Mouse (Mus musculus): ENCODE data around the gene Ubxn1.
"Not testable (repeated sequence)": the region's sequence is repeated elsewhere in the genome, so short reads cannot be mapped to it uniquely, and the experiment has no call there.

The Ubxn1 gene

DNA sequence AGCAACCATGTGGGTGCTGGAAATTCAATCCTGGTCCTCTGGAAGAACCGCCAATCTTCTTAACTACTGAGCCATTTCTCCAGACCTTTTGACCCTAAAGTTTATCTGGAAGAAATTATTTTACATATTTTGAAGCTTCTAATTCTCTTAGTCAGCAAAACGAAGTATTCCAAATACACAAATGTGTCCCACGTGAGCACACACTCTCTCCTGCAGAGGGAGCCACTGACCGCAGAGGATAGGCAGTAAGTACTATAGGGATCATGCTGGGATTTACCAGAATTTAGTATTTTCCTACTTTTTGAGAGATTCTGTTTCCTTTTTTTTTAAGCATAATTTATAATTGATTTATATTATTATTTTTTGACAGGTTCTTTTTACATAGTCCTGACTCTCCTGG is 13.6 kb upstream of the Ubxn1 start:
- no peak for DNase-seq (ENCODE audit: low spot score in 2 of 2)

DNA sequence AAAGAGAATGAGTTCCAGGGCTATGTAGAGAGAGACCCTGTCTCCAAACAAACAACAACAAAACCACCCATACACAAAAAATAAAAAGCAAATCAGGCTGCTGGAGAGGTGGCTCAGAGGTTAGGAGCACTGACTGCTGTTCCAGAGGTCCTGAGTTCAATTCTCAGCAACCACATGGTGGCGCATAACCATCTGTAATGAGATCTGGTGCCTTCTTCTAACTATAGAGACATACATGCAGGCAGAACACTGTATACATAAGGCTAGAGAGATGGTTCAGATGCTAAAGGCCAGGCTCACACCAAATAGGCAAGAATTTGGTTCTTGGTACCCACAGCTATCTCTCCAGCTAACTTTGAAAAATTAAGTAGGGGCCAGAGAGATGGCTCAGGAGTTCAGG is 12.3 kb upstream of the Ubxn1 start:
- DNase-seq (ENCODE audit: low spot score in 2 of 2) = no peak

DNA sequence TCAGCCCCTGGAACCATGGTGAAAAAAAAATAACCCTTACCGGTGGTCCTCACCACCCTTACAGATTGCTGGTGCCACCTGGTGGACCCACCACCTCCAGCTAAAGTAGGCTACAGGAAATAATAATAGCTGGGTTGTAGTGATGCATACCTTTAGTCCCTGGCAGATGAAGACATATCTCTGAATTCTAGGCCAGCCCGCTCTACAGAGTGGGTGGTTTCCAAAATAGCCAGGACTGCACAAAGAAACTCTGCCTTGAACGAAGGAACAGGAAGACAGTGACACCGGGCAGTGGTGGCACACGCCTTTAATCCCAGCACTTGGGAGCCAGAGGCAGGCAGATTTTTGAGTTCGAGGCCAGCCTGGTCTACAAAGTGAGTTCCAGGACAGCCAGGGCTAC is 7.0 kb upstream of the Ubxn1 start:
- DNase-seq (ENCODE audit: low spot score in 2 of 2) = no peak

DNA sequence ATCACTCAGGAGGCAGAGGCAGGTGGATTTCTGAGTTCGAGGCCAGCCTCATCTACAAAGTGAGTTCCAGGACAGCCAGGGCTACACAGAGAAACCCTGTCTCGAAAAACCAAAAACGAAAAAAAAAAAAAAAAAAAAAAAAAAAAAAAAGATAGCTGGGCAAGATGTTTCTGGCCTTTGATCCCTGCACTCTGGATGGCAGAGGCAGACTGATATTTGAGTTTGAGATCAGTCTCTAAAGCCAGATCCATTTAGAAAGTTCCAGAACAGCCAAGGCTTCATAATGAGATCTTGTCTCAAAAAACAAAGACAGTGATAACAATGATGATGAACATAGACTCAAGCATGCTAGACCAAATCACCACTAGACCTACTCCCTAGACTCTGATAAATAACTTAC is 915 bp upstream of the Ubxn1 start:
- DNase-seq (ENCODE audit: low spot score in 2 of 2) = not testable (repeated sequence)

DNA sequence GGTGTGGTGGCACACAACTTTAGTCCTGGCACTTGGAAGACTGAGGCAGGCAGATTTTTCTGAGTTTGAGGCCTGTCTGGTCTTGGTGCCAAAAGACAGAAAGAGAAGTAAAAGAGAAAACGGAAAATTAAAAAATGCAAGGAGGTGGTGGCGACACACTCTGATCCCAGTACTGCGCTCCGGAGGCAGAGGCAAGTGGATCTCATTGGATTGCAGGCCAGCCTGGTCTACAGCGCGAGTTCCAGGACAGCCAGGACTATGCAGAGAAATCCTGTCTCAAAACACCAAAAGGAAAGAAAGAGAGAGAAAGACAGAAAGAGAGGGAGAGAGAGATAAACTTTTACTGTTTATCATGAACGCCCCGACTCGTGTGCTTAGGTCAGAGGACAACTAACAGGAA is 458 bp upstream of the Ubxn1 start:
- no peak for DNase-seq (ENCODE audit: low spot score in 2 of 2)

DNA sequence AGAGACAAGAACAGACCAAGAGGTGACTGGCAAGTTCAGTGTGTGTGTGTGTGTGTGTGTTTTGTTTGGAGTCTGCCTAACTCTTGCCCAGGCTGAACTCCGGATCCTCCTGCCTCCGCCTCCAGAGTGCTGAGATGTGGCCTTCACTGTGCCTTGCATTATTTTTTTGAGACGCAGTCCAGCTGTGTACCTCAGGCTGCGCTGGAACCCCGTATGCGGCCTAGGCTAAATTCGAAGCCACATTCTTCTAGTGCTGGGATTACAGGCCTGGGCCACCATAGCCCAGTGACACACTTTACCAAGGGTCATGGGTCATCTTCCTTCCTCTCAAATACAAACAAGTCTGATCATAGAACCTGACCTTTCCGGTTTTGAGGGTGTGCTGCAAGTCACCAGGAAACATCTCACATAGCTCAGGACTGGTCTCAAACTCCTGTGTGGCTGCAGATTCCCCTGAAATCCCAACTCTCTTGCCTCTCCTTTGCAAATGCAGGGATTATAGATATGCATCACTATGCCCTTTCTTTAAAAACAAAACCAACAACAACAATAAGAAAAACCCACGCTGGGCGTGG is 1.1 kb downstream of the Ubxn1 start:
- no peak for DNase-seq (ENCODE audit: low spot score in 2 of 2)

DNA sequence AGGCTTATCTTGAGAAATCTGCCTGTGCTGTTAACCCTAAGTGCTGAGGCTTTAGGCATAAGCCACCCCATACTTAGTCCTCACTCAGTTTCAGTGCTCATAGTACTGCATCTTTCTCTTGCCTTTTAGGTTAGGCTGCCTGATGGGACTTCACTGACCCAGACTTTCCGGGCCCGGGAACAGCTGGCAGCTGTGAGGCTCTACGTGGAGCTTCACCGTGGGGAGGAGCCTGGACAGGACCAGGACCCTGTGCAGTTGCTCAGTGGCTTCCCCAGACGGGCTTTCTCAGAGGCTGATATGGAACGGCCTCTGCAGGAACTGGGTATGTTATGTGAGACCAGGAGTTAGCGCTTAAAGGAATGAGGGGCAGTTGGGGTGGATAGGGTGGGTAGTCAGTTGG is 3.7 kb downstream of the Ubxn1 start:
- DNase-seq (ENCODE audit: low spot score in 2 of 2) = no peak

DNA sequence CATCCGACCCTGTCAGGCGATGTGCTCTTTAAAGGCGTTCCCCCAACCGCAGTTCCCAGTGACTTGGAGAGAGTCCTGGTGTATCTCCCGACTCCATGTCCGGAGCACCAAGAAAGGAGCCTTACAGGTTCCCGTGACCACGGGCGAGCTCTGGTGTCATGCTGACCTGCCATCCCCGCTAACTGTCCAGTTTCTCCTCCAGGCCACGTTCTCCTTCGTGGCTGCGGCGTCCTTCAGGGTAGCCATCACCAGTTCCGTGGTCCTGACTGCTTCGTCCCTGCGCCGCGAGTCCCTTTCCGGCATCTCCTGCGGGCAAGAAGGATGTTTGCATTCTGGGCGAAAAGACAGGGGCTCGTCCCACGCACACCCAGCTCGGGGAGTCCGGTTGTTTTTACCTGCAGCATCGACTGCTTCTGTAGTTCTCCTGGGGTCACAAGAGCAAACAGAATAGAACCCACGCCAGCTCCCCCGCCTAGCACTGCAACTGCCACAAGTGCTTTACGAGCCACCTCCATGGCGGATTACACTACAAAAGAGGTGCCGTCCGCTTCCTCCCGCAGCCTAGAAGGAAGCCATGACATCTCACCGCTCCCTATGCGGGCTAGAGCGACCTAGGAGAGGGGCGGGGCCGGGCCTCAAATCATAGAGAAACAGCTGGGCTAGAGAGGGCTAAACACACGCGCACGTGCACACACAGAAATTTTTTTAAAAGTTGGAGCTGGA is 9.2 kb downstream of the Ubxn1 start, which contains the start of gene Uqcc3:
Gene Uqcc3, minus strand, starts transcription at position 613 of the 723 bp plus-strand sequence.
- peak; percentile 69 to 91 for DNase-seq (ENCODE audit: low spot score in 2 of 2)

DNA sequence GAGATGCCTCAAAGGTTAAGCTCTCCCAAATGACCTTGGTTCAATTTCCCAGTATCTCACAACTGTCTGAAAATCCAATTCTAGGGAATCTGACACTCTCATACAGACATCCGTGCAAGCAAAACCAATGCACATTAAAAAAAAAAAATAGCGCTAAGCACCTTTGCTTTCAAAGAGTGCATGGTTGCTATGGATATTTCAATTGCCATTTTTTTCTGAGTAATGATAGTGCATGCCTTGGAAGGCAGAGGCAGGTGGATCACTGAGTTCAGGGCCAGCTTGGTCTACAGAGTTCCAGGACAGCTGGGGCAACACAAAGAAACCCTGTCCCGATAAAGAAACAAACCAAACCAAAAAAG is 9.7 kb downstream of the Ubxn1 start:
- DNase-seq (ENCODE audit: low spot score in 2 of 2) = no peak

DNA sequence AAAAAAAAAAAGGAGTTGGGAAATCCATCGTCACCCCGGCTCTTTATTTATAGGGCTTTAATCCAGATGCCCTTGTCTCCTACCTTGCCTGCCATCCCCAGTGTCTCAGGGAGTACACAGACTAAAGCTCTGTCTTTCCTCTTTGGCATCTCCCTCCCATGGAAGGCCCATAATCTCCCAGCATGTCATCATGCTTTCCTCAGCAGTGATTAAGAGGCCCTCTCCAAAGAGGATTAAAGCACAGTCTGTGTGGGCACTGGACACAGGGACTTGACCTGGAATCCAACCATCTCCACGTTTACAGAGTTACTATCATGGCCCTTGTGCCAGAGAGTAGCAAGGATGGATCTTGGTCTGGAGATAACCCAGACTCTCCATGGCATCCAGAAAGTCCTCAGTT is 12.3 kb downstream of the Ubxn1 start, which contains the start of the genes Lbhd1 and Gm49403:
Gene Lbhd1, plus strand, starts transcription at position 117 of the 400 bp plus-strand sequence.
Gene Gm49403, plus strand, starts transcription at position 315 of the 400 bp plus-strand sequence.
- DNase-seq (ENCODE audit: low spot score in 2 of 2) = no peak

DNA sequence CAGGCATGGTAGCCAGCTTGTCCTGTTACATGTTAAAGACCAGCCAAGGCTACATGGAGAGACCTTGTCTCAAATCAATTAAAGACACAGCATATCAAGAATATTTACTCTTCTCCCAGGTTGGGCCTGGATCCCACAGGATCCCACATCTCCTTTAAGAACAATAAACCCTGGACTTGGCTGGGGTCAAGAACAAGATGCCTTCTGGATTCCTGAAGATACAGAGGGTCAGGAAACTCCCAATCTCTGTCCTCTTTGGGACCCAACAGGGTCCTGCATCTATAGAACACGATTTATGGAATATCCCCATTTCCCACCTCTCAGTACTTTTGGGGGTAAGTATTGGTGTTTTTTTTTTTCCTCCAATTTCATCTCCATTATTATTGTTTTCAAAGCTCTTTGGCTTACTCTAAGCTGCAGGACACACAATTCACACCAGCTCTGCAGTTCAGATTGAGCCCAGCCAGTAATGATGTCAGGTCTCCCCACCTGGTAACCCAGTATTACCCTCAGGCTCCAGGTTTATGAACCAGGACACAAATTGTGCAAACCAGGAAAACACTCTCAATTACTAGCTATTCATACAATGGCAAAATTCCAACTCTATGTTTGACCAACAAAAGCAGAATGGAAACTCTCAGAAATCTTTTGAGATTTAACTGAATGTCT is 15.8 kb downstream of the Ubxn1 start:
- no peak for DNase-seq (ENCODE audit: low spot score in 2 of 2)

DNA sequence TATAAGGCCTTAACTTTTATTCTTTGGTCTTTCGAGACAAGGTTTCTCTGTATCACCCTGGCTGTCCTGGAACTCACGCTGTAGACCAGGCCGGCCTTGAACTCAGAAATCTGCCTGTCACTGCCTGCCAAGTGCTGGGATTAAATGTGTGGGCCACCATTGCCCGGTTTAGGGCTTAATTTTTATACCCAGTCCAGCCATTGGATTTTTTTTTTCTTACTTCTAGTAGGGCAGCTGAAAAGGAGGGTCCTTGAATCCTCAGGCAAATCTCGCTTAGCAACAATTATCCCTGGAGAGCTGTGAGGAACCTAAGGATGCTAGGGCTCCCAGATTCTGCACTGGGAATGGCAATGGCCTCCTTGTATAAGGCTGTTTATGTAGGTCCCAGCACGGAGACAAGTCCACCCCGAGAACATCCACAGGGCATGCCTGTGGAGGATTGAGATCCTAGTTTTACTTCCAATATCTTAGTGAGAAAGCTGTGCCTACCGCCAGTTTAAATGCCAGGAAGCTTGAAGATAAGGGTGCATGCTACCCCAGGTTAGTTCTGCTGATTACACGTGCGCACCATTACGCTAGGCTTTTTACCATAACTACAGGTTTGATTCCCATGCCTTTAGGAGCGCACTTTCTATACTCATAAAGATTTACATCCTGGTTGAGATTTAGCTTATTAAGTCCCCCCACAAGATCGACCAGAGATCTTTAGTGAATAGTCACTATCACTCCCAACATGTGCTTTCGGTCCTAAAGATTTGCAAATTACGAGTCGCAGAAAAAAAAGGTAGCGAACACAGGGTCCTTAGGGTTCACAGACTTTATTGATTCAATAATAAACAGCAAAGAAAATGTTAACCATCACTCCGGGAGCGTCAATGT is 16.5 kb downstream of the Ubxn1 start:
- no peak for DNase-seq (ENCODE audit: low spot score in 2 of 2)

DNA sequence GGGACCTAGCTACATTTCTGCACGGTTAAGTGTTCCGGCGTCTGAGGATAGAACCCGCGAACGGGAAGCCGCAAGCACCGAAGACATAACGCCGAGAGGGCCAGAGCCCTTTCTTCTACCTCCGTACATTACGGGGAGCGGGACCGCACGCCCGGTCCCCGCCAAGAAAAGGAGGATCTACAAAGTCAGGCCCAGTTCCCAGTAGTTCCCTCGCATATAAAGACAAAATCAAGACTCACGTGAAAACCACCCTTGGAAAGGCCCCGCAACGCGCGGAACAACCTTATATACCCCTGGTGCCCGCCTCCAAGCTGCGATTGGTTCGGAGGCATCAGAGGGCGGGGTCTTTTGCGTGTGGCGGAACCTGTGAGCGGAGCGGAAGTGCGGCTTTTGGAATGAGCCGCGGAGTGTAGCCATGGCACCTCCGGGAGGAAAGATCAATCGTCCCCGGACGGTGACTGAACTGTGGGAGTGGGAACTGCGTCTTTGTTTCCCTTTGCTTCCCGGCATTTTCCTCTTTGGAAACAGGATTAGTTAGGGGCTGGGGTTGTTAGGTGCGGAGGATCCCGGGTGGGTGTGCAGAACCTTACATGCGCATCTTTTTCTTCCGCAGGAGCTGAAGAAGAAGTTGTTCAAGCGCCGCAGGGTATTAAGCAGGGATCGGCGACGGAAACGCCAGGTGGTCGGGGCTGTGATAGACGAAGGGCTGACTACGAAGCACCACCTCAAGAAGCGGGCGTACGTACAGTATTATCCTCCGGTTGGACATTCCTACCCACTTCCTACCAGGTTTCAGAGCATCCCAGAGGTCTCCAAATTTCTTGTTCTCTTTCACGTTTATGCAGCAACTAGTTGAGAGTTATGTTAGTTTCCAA is 17.5 kb downstream of the Ubxn1 start, which contains the start of the genes 1810009A15Rik and Gm49416:
Gene 1810009A15Rik, plus strand, starts transcription at position 343 of the 875 bp plus-strand sequence.
Gene Gm49416, plus strand, starts transcription at position 416 of the 875 bp plus-strand sequence.
- DNase-seq (ENCODE audit: low spot score in 2 of 2) = peak; percentile 80 to 94

DNA sequence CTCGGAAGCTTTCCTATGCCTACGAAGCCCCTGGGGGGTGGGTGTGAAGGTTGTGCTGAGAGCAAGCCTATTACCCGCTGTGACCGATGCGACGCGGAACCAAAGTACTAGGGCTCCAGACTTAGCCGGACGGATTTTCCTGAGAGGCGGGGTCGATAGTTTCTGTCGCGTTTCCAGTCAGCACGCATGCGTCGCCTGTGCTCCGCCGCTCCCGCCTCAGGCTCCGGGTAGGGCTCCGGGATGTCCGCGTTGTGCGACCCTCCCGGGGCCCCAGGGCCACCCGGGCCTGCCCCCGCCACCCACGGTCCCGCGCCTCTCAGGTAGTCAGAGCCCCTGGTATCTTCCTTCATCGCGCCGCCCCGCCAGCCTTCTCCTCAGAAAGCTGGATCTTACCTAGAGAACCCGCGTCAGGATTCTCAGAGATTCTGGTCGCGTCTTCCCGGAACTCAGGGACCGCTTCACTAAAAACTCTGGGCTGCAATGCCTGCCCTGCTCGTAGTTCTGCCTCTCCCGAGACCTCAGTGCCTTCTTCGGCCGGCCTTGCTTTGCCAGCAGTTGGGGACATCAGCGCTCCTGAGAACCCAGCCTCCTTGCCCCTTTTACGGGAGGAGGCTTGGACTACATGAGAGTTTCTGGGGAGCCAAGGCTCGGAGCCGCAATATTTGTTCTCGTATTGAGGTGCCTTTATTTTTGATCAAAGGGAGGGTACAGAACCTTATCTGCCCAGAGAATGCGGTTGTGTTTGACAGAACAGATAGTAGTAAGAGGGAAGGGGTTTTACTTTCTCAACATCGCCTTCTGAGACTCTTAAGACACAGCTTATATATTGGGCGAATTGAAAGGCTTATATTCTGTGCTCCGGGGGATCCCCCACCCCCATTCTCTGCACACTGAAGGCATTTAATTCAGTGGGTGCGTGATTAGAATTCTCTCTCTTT is 21.8 kb downstream of the Ubxn1 start, which contains the start of gene Ints5:
Gene Ints5, plus strand, starts transcription at position 177 of the 938 bp plus-strand sequence.
- DNase-seq (ENCODE audit: low spot score in 2 of 2) = peak in 1 of 2 experiments; percentile 80

DNA sequence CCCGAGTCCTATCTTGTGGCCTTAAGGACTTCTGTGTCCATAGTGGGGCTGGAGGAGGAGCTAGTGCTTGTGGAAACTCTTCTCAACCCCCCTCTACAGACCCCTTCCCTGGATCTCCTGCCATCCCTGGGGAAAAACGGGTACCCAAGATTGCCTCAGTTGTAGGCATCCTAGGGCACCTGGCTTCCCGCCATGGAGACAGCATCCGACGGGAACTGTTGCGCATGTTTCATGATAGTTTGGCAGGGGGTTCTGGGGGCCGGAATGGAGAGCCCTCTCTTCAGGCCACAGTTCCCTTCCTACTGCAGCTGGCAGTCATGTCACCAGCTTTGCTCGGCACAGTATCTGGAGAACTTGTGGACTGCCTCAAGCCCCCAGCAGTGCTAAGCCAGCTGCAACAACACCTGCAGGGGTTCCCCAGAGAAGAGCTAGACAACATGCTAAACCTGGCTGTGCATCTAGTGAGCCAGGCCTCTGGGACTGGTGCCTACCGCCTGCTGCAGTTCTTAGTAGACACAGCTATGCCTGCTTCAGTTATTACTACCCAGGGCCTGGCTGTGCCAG is 24.2 kb downstream of the Ubxn1 start:
- DNase-seq (ENCODE audit: low spot score in 2 of 2) = no peak

DNA sequence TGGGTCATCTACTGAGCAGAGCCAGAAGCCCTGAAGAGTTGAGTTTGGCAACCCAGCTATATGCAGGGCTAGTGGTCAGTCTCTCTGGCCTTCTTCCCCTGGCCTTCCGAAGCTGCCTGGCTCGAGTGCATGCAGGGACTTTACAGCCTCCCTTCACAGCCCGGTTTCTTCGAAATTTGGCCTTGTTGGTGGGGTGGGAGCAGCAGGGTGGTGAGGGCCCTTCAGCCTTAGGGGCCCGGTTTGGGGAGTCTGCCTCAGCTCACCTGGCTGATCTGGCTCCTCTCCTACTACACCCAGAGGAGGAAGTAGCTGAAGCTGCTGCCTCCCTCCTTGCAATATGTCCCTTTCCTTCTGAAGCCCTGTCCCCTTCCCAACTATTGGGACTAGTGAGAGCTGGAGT is 24.9 kb downstream of the Ubxn1 start:
- DNase-seq (ENCODE audit: low spot score in 2 of 2) = not testable (repeated sequence)

DNA sequence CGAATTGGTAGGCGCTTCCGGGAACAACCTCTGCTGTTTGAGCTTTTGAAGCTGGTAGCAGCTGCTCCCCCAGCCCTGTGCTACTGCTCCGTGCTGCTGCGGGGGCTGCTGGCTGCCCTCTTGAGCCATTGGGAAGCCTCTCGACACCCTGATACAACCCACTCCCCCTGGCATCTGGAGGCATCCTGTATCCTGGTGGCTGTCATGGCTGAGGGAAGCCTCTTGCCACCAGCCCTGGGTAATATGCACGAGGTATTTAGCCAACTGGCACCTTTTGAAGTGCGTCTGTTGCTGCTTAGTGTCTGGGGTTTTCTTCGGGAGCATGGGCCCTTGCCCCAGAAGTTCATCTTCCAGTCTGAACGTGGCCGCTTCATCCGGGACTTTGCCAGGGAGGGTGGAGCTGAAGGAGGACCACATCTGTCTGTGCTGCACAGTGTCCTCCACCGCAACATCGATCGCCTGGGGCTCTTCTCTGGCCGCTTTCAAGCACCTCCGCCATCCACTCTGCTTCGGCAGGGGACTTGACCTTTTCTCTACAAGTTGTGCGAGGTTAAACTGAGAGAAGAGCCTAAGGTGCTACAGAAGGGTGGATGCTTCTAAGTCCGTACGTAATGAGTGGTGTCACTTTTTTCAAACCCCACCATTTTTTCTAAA is 26.0 kb downstream of the Ubxn1 start:
- DNase-seq (ENCODE audit: low spot score in 2 of 2) = not testable (repeated sequence)

DNA sequence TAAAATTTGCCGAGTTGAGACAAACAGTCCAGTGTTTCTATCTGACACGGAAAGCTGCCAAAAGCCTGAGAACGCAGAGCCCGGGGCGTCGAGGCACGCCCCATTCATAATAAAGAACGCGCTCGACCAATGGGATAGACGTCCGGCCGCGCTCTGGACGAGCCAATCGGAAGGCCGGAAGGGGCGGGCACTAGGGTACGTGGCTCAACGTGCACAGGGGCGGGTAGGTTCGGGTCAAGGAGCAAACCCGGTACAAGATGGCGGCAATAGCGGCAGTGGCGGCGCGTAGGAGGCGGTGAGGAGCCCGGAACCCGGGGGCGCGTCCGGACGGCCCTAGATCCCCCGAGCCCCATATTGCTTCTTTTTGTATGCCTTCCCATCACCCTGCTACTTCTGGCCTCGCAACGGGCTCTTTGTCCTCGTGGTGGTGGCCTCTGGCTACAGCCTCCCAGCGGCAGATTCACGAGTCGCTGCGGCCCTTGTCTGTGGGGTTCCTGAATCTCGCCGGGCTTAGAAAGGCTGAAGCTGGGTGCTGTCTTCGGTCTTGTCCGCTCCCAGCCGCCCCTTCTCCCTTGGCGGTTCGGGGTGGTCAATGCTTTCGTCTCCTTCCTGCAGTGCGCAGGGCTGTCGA is 26.7 kb downstream of the Ubxn1 start, which contains the start of gene Ganab:
Gene Ganab, plus strand, starts transcription at position 207 of the 631 bp plus-strand sequence.
- peak; percentile 90 to 96 for DNase-seq (ENCODE audit: low spot score in 2 of 2)

Data from left cerebral cortex, adult 9 months (tissue).